Mouse (Mus musculus) 3T3-L1 (cell line): ENCODE results near the gene Fbxw16.
"Not testable (repeated sequence)": the region's sequence is repeated elsewhere in the genome, so short reads cannot be mapped to it uniquely, and the experiment has no call there.

Experiments used
- DNase-seq: peaks from one replicate; pipeline ENCODE4 v3.0.0-alpha.2; 2015; ENCODE audit warnings: low read depth, low spot score

The Fbxw16 gene

DNA sequence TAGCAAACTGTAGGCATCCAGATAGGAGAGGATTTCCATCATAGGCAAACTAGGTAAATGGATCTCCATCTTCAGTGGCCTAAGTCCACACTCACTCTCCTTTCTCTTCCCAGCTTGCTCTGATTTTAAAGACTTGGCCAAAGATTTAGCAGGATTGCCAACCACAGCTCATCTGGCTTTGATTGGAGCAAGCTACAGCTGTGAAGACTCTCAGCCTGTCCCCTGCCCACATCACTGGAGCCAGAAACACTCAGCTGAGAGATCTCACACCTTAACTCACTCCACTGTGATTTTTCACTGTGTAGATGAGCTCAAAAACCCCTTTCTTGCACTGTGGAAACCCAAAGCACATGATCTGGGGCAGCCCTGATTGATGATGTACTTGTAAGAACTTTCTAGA lies at the start of gene Fbxw16:
Gene Fbxw16 (minus strand): TSS at position 101 of the 400 bp plus-strand sequence.
- no peak for DNase-seq

DNA sequence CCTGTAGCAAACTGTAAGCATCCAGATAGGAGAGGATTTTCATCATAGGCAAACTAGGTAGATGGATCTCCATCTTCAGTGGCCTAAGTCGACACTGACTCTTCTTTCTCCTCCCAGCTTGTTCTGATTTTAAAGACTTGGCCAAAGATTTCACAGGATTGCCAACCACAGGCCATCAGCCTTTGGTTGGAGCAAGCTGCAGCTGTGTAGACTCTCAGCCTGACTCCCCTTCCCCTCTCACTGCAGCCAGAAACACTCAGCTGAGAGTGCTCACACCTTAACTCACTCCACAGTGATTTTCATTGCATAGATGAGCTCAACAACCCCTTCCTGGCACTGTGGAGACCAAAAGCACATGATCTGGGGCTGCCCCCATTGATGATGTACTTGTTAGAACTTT lies 46.8 kb upstream of the Fbxw16 start, which contains the start of gene Fbxw19:
Gene Fbxw19 (minus strand): TSS at position 101 of the 400 bp plus-strand sequence.
- DNase-seq, result not testable (repeated sequence)

DNA sequence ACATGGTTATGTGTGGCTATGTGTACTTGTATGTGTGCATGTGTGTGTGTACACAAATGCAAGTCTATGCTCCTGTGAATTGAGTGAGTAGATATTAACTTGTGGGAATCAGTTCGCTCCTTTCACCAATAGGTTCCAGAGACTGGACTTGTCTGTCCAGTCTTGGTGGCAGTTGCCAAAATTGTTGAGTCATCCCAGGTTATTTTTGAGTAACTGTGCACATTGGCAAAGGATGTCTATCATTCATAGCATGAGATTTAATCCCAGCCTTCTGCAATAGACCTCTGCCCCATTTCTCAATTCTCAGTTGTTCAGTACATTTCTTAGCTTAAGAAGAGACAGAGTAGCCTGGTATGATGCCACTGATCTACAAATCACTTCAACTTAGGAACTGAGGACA lies 16.0 kb downstream of the Fbxw16 start:
- DNase-seq, result no peak

DNA sequence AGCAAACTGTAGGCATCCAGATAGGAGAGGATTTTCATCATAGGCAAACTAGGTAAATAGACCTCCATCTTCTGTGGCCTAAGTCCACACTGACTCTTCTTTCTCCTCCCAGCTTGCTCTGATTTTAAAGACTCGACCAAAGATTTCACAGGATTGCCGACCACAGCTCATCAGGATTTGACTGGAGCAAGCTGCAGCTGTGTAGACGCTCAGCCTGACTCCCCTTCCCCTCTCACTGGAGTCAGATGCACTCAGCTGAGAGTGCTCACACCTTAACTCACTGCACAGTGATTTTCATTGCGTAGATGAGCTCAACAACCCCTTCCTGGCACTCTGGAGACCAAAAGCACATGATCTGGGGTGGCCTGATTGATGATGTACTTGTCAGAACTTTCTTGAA lies 44.7 kb downstream of the Fbxw16 start, which contains the start of gene Fbxw22:
Gene Fbxw22 (minus strand): TSS at position 101 of the 400 bp plus-strand sequence.
- DNase-seq, result not testable (repeated sequence)
